Mouse (Mus musculus): ENCODE data around the gene Med21.
A peak's percentile ranks its signal among the peaks of the same experiment; 100 is the strongest.

The Med21 gene

GRCm38 (mm10) chr6:146640068-146640965, 2.0 kb upstream of the Med21 start:
- DNase-seq (ENCODE audit: low spot score in 2 of 2), result no peak

GRCm38 (mm10) chr6:146640991-146641390, 1.4 kb upstream of the Med21 start:
- DNase-seq (ENCODE audit: low spot score in 2 of 2), result no peak

- no peak for DNase-seq (ENCODE audit: low spot score in 2 of 2)
Measured at GRCm38 (mm10) chr6:146641621-146642210, 631 bp upstream of the Med21 start.

- DNase-seq (ENCODE audit: low spot score in 2 of 2), result no peak
Measured at GRCm38 (mm10) chr6:146643184-146643570, 830 bp downstream of the Med21 start.

GRCm38 (mm10) chr6:146650013-146650412, 7.7 kb downstream of the Med21 start:
- no peak for DNase-seq (ENCODE audit: low spot score in 2 of 2)

- no peak for DNase-seq (ENCODE audit: low spot score in 2 of 2)
Measured at GRCm38 (mm10) chr6:146651431-146651830, 9.1 kb downstream of the Med21 start.

- DNase-seq (ENCODE audit: low spot score in 2 of 2), result no peak
Measured at GRCm38 (mm10) chr6:146653197-146653596, 10.8 kb downstream of the Med21 start.

- DNase-seq (ENCODE audit: low spot score in 2 of 2), result no peak
Measured at GRCm38 (mm10) chr6:146660591-146660990, 18.2 kb downstream of the Med21 start.

- DNase-seq (ENCODE audit: low spot score in 2 of 2), result no peak
Measured at GRCm38 (mm10) chr6:146661655-146662054, 19.3 kb downstream of the Med21 start.

GRCm38 (mm10) chr6:146662679-146663078, 20.3 kb downstream of the Med21 start:
- DNase-seq (ENCODE audit: low spot score in 2 of 2), result peak in 1 of 2 experiments; percentile 25

GRCm38 (mm10) chr6:146664116-146664515, 21.8 kb downstream of the Med21 start:
- DNase-seq (ENCODE audit: low spot score in 2 of 2), result no peak

- no peak for DNase-seq (ENCODE audit: low spot score in 2 of 2)
Measured at GRCm38 (mm10) chr6:146664917-146665316, 22.6 kb downstream of the Med21 start.

- DNase-seq (ENCODE audit: low spot score in 2 of 2), result no peak
Measured at GRCm38 (mm10) chr6:146665408-146665807, 23.1 kb downstream of the Med21 start.

- DNase-seq (ENCODE audit: low spot score in 2 of 2), result no peak
Measured at GRCm38 (mm10) chr6:146666811-146667210, 24.5 kb downstream of the Med21 start.

GRCm38 (mm10) chr6:146668606-146669005, 26.3 kb downstream of the Med21 start:
- DNase-seq (ENCODE audit: low spot score in 2 of 2), result no peak

- no peak for DNase-seq (ENCODE audit: low spot score in 2 of 2)
Measured at GRCm38 (mm10) chr6:146670956-146671855, 28.9 kb downstream of the Med21 start.

- DNase-seq (ENCODE audit: low spot score in 2 of 2), result no peak
Measured at GRCm38 (mm10) chr6:146672106-146672505, 29.8 kb downstream of the Med21 start.

GRCm38 (mm10) chr6:146673696-146674095, 31.3 kb downstream of the Med21 start:
- no peak for DNase-seq (ENCODE audit: low spot score in 2 of 2)

- DNase-seq (ENCODE audit: low spot score in 2 of 2), result no peak
Measured at GRCm38 (mm10) chr6:146674420-146674819, 32.1 kb downstream of the Med21 start.

GRCm38 (mm10) chr6:146674881-146675536, 32.7 kb downstream of the Med21 start:
- DNase-seq (ENCODE audit: low spot score in 2 of 2), result no peak

- no peak for DNase-seq (ENCODE audit: low spot score in 2 of 2)
Measured at GRCm38 (mm10) chr6:146676904-146677303, 34.6 kb downstream of the Med21 start.
